Mouse (Mus musculus) spleen, postnatal 14 days (tissue): Measurements from ENCODE around the gene Dll3.

ENCODE experiments used
- DNase-seq, 2 experiments: peaks; one replicate each; pipeline ENCODE4 v3.0.0; 2021 to 2022; ENCODE audit warnings: low spot score in 2 of 2

Dll3 gene

GRCm38 (mm10) chr7:28309737-28310136 lies 7.7 kb upstream of the Dll3 start:
- DNase-seq, result no peak

- DNase-seq, result no peak
Measured at GRCm38 (mm10) chr7:28306216-28306615, 4.2 kb upstream of the Dll3 start.

- no peak for DNase-seq
Measured at GRCm38 (mm10) chr7:28305641-28306040, 3.6 kb upstream of the Dll3 start.

- no peak for DNase-seq
Measured at GRCm38 (mm10) chr7:28298837-28299625, 3.0 kb downstream of the Dll3 start.

- no peak for DNase-seq
Measured at GRCm38 (mm10) chr7:28294481-28294880, 7.6 kb downstream of the Dll3 start.

GRCm38 (mm10) chr7:28290638-28291590 lies 11.1 kb downstream of the Dll3 start, which contains the start of gene Selenov:
Gene Selenov (minus strand): TSS chr7:28291186.
- no peak for DNase-seq

- DNase-seq, result no peak
Measured at GRCm38 (mm10) chr7:28290165-28290564, 11.9 kb downstream of the Dll3 start.

GRCm38 (mm10) chr7:28280630-28281029 lies 21.4 kb downstream of the Dll3 start:
- DNase-seq, result no peak

GRCm38 (mm10) chr7:28278279-28278652 lies 23.8 kb downstream of the Dll3 start:
- no peak for DNase-seq

- DNase-seq, result peak; percentile 91 to 95
Measured at GRCm38 (mm10) chr7:28277615-28278278, 24.3 kb downstream of the Dll3 start, which contains the start of gene Eid2b. Gene Eid2b (plus strand): TSS chr7:28277739.

- no peak for DNase-seq
Measured at GRCm38 (mm10) chr7:28277237-28277614, 24.8 kb downstream of the Dll3 start.

- no peak for DNase-seq
Measured at GRCm38 (mm10) chr7:28271761-28272160, 30.3 kb downstream of the Dll3 start.

GRCm38 (mm10) chr7:28269355-28269754 lies 32.7 kb downstream of the Dll3 start:
- DNase-seq, result no peak

GRCm38 (mm10) chr7:28268576-28268975 lies 33.5 kb downstream of the Dll3 start:
- DNase-seq, result no peak

GRCm38 (mm10) chr7:28268042-28268531 lies 34.0 kb downstream of the Dll3 start:
- peak in 1 of 2 experiments; percentile 3 for DNase-seq

GRCm38 (mm10) chr7:28267129-28268041 lies 34.7 kb downstream of the Dll3 start, which contains the start of gene Eid2:
Gene Eid2 (plus strand): TSS chr7:28267881.
- DNase-seq, result peak in 1 of 2 experiments; percentile 27

- DNase-seq, result no peak
Measured at GRCm38 (mm10) chr7:28265391-28265790, 36.6 kb downstream of the Dll3 start.

GRCm38 (mm10) chr7:28263786-28264185 lies 38.3 kb downstream of the Dll3 start:
- peak; percentile 16 to 52 for DNase-seq

- DNase-seq, result no peak
Measured at GRCm38 (mm10) chr7:28262861-28263260, 39.2 kb downstream of the Dll3 start.

- no peak for DNase-seq
Measured at GRCm38 (mm10) chr7:28255476-28255875, 46.6 kb downstream of the Dll3 start.

GRCm38 (mm10) chr7:28254591-28254990 lies 47.4 kb downstream of the Dll3 start:
- no peak for DNase-seq
